Mouse (Mus musculus) hindbrain, embryonic 11.5 days (tissue): ENCODE results near the gene Eef2. TPM values are rescaled to one million over a fixed set of nuclear protein-coding genes. Genes with fewer than 3 reads are reported as not detected.

Experiments used
- ATAC-seq: fragments of 200-750 bp; cut with Nextera tagmentation; 2 replicates; pipeline ENCODE4 v1.8.0; 2017; ENCODE audit warnings: mild to moderate bottlenecking, moderate TSS enrichment, moderate library complexity; ENCODE audit not compliant: low FRiP score
- DNase-seq: peaks from one replicate; pipeline ENCODE4 v3.0.0-alpha.2; 2015; ENCODE audit warnings: low spot score
- H3K27ac ChIP-seq: fragments of 300-500 bp; sonication (generic); 2 replicates; pipeline ENCODE4 v1.5.1; 2014; ENCODE audit warnings: mild to moderate bottlenecking, low read depth, low read length
- H3K27me3 ChIP-seq: fragments of 300-500 bp; sonication (generic); 2 replicates; pipeline ENCODE4 v1.6.1; 2014; ENCODE audit warnings: mild to moderate bottlenecking, low read length, moderate library complexity, mixed read lengths; ENCODE audit not compliant: control insufficient read depth, insufficient read depth
- H3K36me3 ChIP-seq: fragments of 300-500 bp; sonication (generic); 2 replicates; pipeline ENCODE4 v1.6.1; 2014; ENCODE audit warnings: mild to moderate bottlenecking, low read length, moderate library complexity, mixed read lengths; ENCODE audit not compliant: control insufficient read depth, insufficient read depth
- H3K4me1 ChIP-seq: fragments of 300-500 bp; sonication (generic); replicated peaks from 2 replicates; pipeline ENCODE4 v1.6.1; 2014; ENCODE audit warnings: low read length, mixed read lengths; ENCODE audit not compliant: control insufficient read depth, insufficient read depth
- H3K4me2 ChIP-seq: fragments of 300-500 bp; sonication (generic); replicated peaks from 2 replicates; pipeline ENCODE4 v1.6.1; 2014; ENCODE audit warnings: mild to moderate bottlenecking, low read depth, low read length
- H3K4me3 ChIP-seq: fragments of 300-500 bp; sonication (generic); 2 replicates; pipeline ENCODE4 v1.5.1; 2014; ENCODE audit warnings: low read depth, low read length
- H3K9ac ChIP-seq: fragments of 300-500 bp; sonication (generic); 2 replicates; pipeline ENCODE4 v1.6.1; 2014; ENCODE audit warnings: low read depth, low read length
- H3K9me3 ChIP-seq: fragments of 300-500 bp; sonication (generic); 2 replicates; pipeline ENCODE4 v1.6.1; 2016; ENCODE audit warnings: low read length; ENCODE audit not compliant: control insufficient read depth
- WGBS: fragments of 180-500 bp; shearing (Covaris S2); extraction: QIAGEN DNeasy Blood & Tissue Kit; methylation state at CpG from one replicate; pipeline ENCODE4 v1.1.7; 2014; 5-methylcytosine and 5-hydroxymethylcytosine counted together
- polyA plus RNA-seq: library from polyadenylated mRNA; unstranded; fragments of >200 nt; fragmentation: Nextera tagmentation; extraction: Ambion mirVana; gene quantifications from 2 replicates; pipeline ENCODE4 v1.2.1, GENCODE M21; 2014

Eef2 gene
- polyA plus RNA-seq, 1 experiment from 2014 or later: 380 TPM

GRCm38 (mm10) chr10:81182336-81183333 is 6.2 kb downstream of the Eef2 start, which contains the start of gene Dapk3:
Dapk3 (plus strand) TSS chr10:81183005.
- H3K27ac ChIP-seq: peak within 1 kb of the TSS; percentile 65
- WGBS: 4% methylated on average over 53 of the region's 53 CpGs
- peaks cover 4% of the 10 kb centered on the region for H3K4me1 ChIP-seq
- peak within 1 kb of the TSS; percentile 78 for H3K4me3 ChIP-seq
- H3K9me3 ChIP-seq: no peaks in the 10 kb centered on the region
- peak; percentile 98 for DNase-seq
- H3K27me3 ChIP-seq: no peaks in the 10 kb centered on the region
- H3K9ac ChIP-seq: peak within 1 kb of the TSS; percentile 73
- H3K36me3 ChIP-seq: peaks cover 42% of the 10 kb centered on the region
- peak within 1 kb of the TSS; percentile 57 for H3K4me2 ChIP-seq
- ATAC-seq: peak; percentile 96

GRCm38 (mm10) chr10:81183805-81184204 is 7.4 kb downstream of the Eef2 start, which contains the start of gene 4930442H23Rik:
4930442H23Rik (minus strand) TSS chr10:81183849.
- 84% methylated on average over 5 of the region's 5 CpGs for WGBS
- peaks cover 31% of the 10 kb centered on the region for H3K36me3 ChIP-seq

GRCm38 (mm10) chr10:81184765-81185164 is 8.3 kb downstream of the Eef2 start:
- H3K4me3 ChIP-seq: no peak overlapping the region
- H3K36me3 ChIP-seq: peaks cover 21% of the 10 kb centered on the region
- DNase-seq: no peak
- H3K27me3 ChIP-seq: no peaks in the 10 kb centered on the region
- no peaks in the 10 kb centered on the region; the same call in 1 of the 2 replicates for H3K4me1 ChIP-seq
- no peak overlapping the region for H3K9ac ChIP-seq
- no peaks in the 10 kb centered on the region for H3K9me3 ChIP-seq
- WGBS: 49% methylated on average over 4 of the region's 4 CpGs
- no peak for ATAC-seq
- no peak overlapping the region for H3K27ac ChIP-seq
- no peak overlapping the region for H3K4me2 ChIP-seq

More at GRCm38 (mm10) chr10:81183805-81184204, 7.4 kb downstream of the Eef2 start, which contains the start of gene 4930442H23Rik:
- Histone ChIP-seq H3K27me3 (no peaks in the 10 kb centered on the region), H3K27ac (peak within 1 kb of the TSS; percentile 65), H3K9ac (peak within 1 kb of the TSS; percentile 73), H3K4me3 (peak within 1 kb of the TSS; percentile 78), H3K9me3 (no peaks in the 10 kb centered on the region), H3K4me1 (no peaks in the 10 kb centered on the region; the same call in 1 of the 2 replicates), H3K4me2 (peak within 1 kb of the TSS; percentile 57)
- DNase-seq (no peak), ATAC-seq (no peak)

- 94% methylated on average over 9 of the region's 9 CpGs for WGBS
- Histone ChIP-seq H3K27me3 (no peaks in the 10 kb centered on the region), H3K4me3 (no peak overlapping the region), H3K4me1 (no peaks in the 10 kb centered on the region; the same call in 1 of the 2 replicates), H3K9me3 (no peaks in the 10 kb centered on the region), H3K27ac (no peak overlapping the region), H3K4me2 (no peak overlapping the region), H3K9ac (no peak overlapping the region), H3K36me3 (0 out of 2 replicates have a peak, but pooled peaks cover 2% of the 10 kb centered on the region)
- ATAC-seq (no peak), DNase-seq (no peak)
Observed at GRCm38 (mm10) chr10:81187161-81187560, 10.7 kb downstream of the Eef2 start.

- Histone ChIP-seq H3K4me3 (no peak overlapping the region), H3K27me3 (peaks cover 8% of the 10 kb centered on the region)
Observed at GRCm38 (mm10) chr10:81189821-81190220, 13.4 kb downstream of the Eef2 start.

GRCm38 (mm10) chr10:81190236-81190911 is 13.9 kb downstream of the Eef2 start:
- ATAC-seq (no peak), DNase-seq (peak; percentile 59)
- peaks cover 14% of the 10 kb centered on the region for H3K27me3 ChIP-seq
- H3K9ac ChIP-seq: no peak overlapping the region
- no peak overlapping the region for H3K27ac ChIP-seq
- 0 out of 2 replicates have a peak, but pooled peaks cover 2% of the 10 kb centered on the region for H3K36me3 ChIP-seq
- peaks cover 8% of the 10 kb centered on the region for H3K4me1 ChIP-seq
- H3K4me3 ChIP-seq: no peak overlapping the region
- 69% methylated on average over 31 of the region's 31 CpGs for WGBS
- no peaks in the 10 kb centered on the region for H3K9me3 ChIP-seq
- no peak overlapping the region for H3K4me2 ChIP-seq

More at GRCm38 (mm10) chr10:81189821-81190220, 13.4 kb downstream of the Eef2 start:
- Histone ChIP-seq H3K36me3 (0 out of 2 replicates have a peak, but pooled peaks cover 2% of the 10 kb centered on the region), H3K9ac (no peak overlapping the region), H3K4me1 (peaks cover 8% of the 10 kb centered on the region), H3K9me3 (no peaks in the 10 kb centered on the region), H3K4me2 (no peak overlapping the region), H3K27ac (no peak overlapping the region)
- DNase-seq: no peak
- 81% methylated on average over 26 of the region's 26 CpGs for WGBS
- no peak for ATAC-seq

GRCm38 (mm10) chr10:81190912-81191321 is 14.5 kb downstream of the Eef2 start:
- Histone ChIP-seq H3K9me3 (no peaks in the 10 kb centered on the region), H3K27me3 (peaks cover 19% of the 10 kb centered on the region), H3K4me3 (no peak overlapping the region), H3K4me2 (no peak overlapping the region), H3K9ac (no peak overlapping the region), H3K36me3 (0 out of 2 replicates have a peak, but pooled peaks cover 2% of the 10 kb centered on the region), H3K4me1 (peaks cover 8% of the 10 kb centered on the region), H3K27ac (no peak overlapping the region)
- 76% methylated on average over 6 of the region's 6 CpGs for WGBS
- ATAC-seq (no peak), DNase-seq (no peak)

GRCm38 (mm10) chr10:81191342-81191982 is 15.0 kb downstream of the Eef2 start:
- H3K9ac ChIP-seq: no peak overlapping the region
- H3K27me3 ChIP-seq: peaks cover 23% of the 10 kb centered on the region
- WGBS: 88% methylated on average over 18 of the region's 18 CpGs
- no peak overlapping the region; the same call in 1 of the 2 replicates for H3K4me3 ChIP-seq
- DNase-seq (no peak), ATAC-seq (no peak)
- no peak overlapping the region for H3K27ac ChIP-seq
- H3K4me2 ChIP-seq: peak overlapping the region; percentile 96
- 0 out of 2 replicates have a peak, but pooled peaks cover 2% of the 10 kb centered on the region for H3K36me3 ChIP-seq
- peaks cover 8% of the 10 kb centered on the region for H3K4me1 ChIP-seq
- no peaks in the 10 kb centered on the region for H3K9me3 ChIP-seq
